Mouse (Mus musculus) layer of hippocampus, adult 2 months (tissue): ENCODE measurements around the gene Rpl39l. TPM values are rescaled to one million over a fixed set of nuclear protein-coding genes. Genes with fewer than 3 reads are reported as not detected.

Experiments used
- total RNA-seq, 2 experiments: library from RNA; stranded (reverse); gene quantifications; 2 replicates each; pipeline ENCODE4 v1.2.3; 2021

Rpl39l gene
- total RNA-seq, 2 experiments from 2014 or later: not detected

Other genes starting within 250 kb of the Rpl39l start
- gene Grin2a, start 174.7 kb upstream of the Rpl39l start, total RNA-seq: 100 to 1,000 TPM; 384 to 411 TPM
- not detected for gene Atf7ip2, start 22.5 kb downstream of the Rpl39l start, total RNA-seq
- 10 to 100 TPM; 14.4 to 16.4 TPM for gene Emp2, start 143.7 kb downstream of the Rpl39l start, total RNA-seq
- 1 to 10 TPM; 6.1 to 7.4 TPM for gene Tekt5, start 225.3 kb downstream of the Rpl39l start, total RNA-seq
- gene Nubp1, start 241.7 kb downstream of the Rpl39l start, total RNA-seq: 10 to 100 TPM; 15.5 to 17.8 TPM